Mouse (Mus musculus): ENCODE data around the gene Ncoa3.

Gene Ncoa3

GRCm38 (mm10) chr2:166097443-166098291 lies 105.2 kb downstream of the Ncoa3 start:
- DNase-seq (ENCODE audit: extremely low spot score, low read depth, low spot score), result no peak

- DNase-seq (ENCODE audit: extremely low spot score, low read depth, low spot score), result no peak
Measured at GRCm38 (mm10) chr2:166098292-166098933, 106.0 kb downstream of the Ncoa3 start.

GRCm38 (mm10) chr2:166100309-166101262 lies 108.2 kb downstream of the Ncoa3 start:
- no peak for DNase-seq (ENCODE audit: extremely low spot score, low read depth, low spot score)

GRCm38 (mm10) chr2:166102893-166103292 lies 110.5 kb downstream of the Ncoa3 start:
- no peak for DNase-seq (ENCODE audit: extremely low spot score, low read depth, low spot score)

GRCm38 (mm10) chr2:166105911-166106310 lies 113.5 kb downstream of the Ncoa3 start:
- no peak for DNase-seq (ENCODE audit: extremely low spot score, low read depth, low spot score)

GRCm38 (mm10) chr2:166106631-166107030 lies 114.2 kb downstream of the Ncoa3 start:
- DNase-seq (ENCODE audit: extremely low spot score, low read depth, low spot score), result no peak

- DNase-seq (ENCODE audit: extremely low spot score, low read depth, low spot score), result no peak
Measured at GRCm38 (mm10) chr2:166107911-166108310, 115.5 kb downstream of the Ncoa3 start.

- peak; percentile 86 for DNase-seq (ENCODE audit: extremely low spot score, low read depth, low spot score)
Measured at GRCm38 (mm10) chr2:166108326-166108725, 115.9 kb downstream of the Ncoa3 start.

GRCm38 (mm10) chr2:166110764-166111163 lies 118.3 kb downstream of the Ncoa3 start:
- DNase-seq (ENCODE audit: extremely low spot score, low read depth, low spot score), result no peak

GRCm38 (mm10) chr2:166111238-166111637 lies 118.8 kb downstream of the Ncoa3 start:
- DNase-seq (ENCODE audit: extremely low spot score, low read depth, low spot score), result no peak

GRCm38 (mm10) chr2:166111831-166112250 lies 119.4 kb downstream of the Ncoa3 start:
- DNase-seq (ENCODE audit: extremely low spot score, low read depth, low spot score), result no peak

- DNase-seq (ENCODE audit: extremely low spot score, low read depth, low spot score), result no peak
Measured at GRCm38 (mm10) chr2:166112986-166113385, 120.5 kb downstream of the Ncoa3 start.

GRCm38 (mm10) chr2:166115571-166116277 lies 123.3 kb downstream of the Ncoa3 start:
- DNase-seq (ENCODE audit: extremely low spot score, low read depth, low spot score), result no peak

- no peak for DNase-seq (ENCODE audit: extremely low spot score, low read depth, low spot score)
Measured at GRCm38 (mm10) chr2:166116278-166116608, 123.8 kb downstream of the Ncoa3 start.

GRCm38 (mm10) chr2:166116704-166117103 lies 124.3 kb downstream of the Ncoa3 start:
- no peak for DNase-seq (ENCODE audit: extremely low spot score, low read depth, low spot score)

GRCm38 (mm10) chr2:166119992-166120391 lies 127.6 kb downstream of the Ncoa3 start:
- DNase-seq (ENCODE audit: extremely low spot score, low read depth, low spot score), result no peak

- no peak for DNase-seq (ENCODE audit: extremely low spot score, low read depth, low spot score)
Measured at GRCm38 (mm10) chr2:166121681-166122355, 129.4 kb downstream of the Ncoa3 start.

- DNase-seq (ENCODE audit: extremely low spot score, low read depth, low spot score), result no peak
Measured at GRCm38 (mm10) chr2:166122781-166123180, 130.3 kb downstream of the Ncoa3 start.
